Mouse (Mus musculus): ENCODE measurements around the gene Vamp1.

DNA sequence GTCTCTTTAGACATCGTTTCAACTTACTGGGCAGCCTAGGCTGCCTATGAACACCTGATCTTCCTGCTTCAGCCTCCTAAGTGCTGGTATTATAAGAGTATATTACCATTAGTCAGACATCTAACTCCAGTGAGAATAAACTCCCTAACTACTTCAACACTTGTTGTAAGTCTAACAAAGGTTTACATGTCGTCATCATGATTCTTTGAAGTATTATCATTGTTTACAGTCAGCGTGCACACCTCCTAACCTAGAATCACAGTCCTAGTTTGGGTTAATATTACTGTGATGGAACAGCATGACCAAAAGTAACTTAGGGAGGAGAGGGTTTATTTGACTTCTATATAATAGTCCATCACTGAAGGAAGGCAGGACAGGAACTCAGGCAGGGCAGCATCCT lies 52.1 kb downstream of the Vamp1 start:
- TF ChIP-seq EP300 (optimal IDR thresholded peaks at IDR 0.05) (no peak), CTCF (IDR thresholded peaks at IDR 0.05; ENCODE audit: low read depth) (no peak)
